Mouse (Mus musculus): ENCODE measurements around the gene Rgl1.

GRCm38 (mm10) chr1:152678451-152678850 is 87.7 kb downstream of the Rgl1 start:
- TF ChIP-seq CTCF (IDR thresholded peaks at IDR 0.05) (peak; percentile 65), EP300 (IDR thresholded peaks at IDR 0.05) (no peak)
